Mouse (Mus musculus): ENCODE results near the gene 1810013L24Rik. TPM values are rescaled to one million over a fixed set of nuclear protein-coding genes. Genes with fewer than 3 reads are reported as not detected.

Gene 1810013L24Rik
- polyA plus RNA-seq, 1 experiment = 28.6 TPM

DNA sequence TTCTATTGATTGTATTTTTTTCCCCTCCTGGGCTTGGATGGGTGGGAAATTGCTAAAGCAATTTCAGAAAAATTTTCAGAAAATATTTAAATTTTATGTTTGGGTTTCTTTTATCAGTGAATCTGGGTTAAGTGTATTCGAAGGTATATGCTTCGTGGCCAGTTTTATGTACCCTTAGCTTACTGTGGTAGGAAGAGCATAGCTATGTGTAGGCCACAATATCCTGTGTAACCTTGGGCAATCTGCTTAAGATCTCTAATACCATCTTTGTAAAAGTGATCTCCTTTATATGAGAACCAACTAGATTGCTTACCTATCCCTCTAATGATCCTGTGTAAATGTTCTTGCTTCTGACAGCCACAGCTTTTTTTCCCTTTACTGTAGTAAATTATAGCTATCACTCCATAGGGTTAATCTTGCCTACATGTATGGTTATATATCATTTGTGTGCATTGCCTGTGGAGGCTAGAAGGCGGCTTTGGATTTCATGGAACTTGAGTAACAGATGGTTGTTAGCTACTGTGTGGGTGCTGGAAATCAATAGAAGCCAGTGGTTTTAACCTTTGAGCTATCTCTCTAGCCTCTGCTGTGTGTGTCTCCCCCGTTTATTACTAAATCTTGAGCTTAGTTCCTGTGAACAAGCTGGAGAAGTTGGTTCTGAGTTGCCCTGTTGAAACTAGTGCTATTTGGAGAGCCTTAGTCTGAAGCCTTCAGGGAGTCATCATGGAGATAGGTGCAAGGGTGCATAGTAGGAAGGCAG is 18.6 kb downstream of the 1810013L24Rik start:
- 65% methylated on average over 4 of the region's 4 CpGs for WGBS
- TF ChIP-seq POLR2A (IDR thresholded peaks at IDR 0.05; ENCODE audit: borderline replicate concordance, extremely low read depth, low read depth, low read length) (no peak), CTCF (IDR thresholded peaks at IDR 0.05; ENCODE audit: insufficient read depth, low read length) (no peak)
- no peak overlapping the region for H3K4me3 ChIP-seq (replicated peaks; ENCODE audit: extremely low read depth, low read depth, low read length)
- no peak for DNase-seq
- H3K4me1 ChIP-seq (ENCODE audit: control insufficient read depth, insufficient read depth, low read length) = peaks cover 33% of the 10 kb centered on the region

- 18% methylated on average over 1 of the region's 1 CpGs for WGBS
- no peak for DNase-seq
Measured at GRCm38 (mm10) chr16:8849929-8850328, 20.0 kb downstream of the 1810013L24Rik start.

GRCm38 (mm10) chr16:8855143-8855542 is 25.2 kb downstream of the 1810013L24Rik start:
- no peak for TF ChIP-seq CTCF (IDR thresholded peaks at IDR 0.05; ENCODE audit: insufficient read depth, low read length)
- no peak overlapping the region for H3K4me3 ChIP-seq (replicated peaks; ENCODE audit: extremely low read depth, low read depth, low read length)
- WGBS = 95% methylated on average over 2 of the region's 2 CpGs
- peaks cover 5% of the 10 kb centered on the region; the same call in 1 of the 2 replicates for H3K4me1 ChIP-seq (ENCODE audit: control insufficient read depth, insufficient read depth, low read length)
- no peak for DNase-seq

More at GRCm38 (mm10) chr16:8849929-8850328, 20.0 kb downstream of the 1810013L24Rik start:
- no peak overlapping the region for H3K4me3 ChIP-seq (replicated peaks; ENCODE audit: extremely low read depth, low read depth, low read length)
- H3K4me1 ChIP-seq (ENCODE audit: control insufficient read depth, insufficient read depth, low read length) = peaks cover 29% of the 10 kb centered on the region
- TF ChIP-seq POLR2A (IDR thresholded peaks at IDR 0.05; ENCODE audit: borderline replicate concordance, extremely low read depth, low read depth, low read length) (no peak), CTCF (IDR thresholded peaks at IDR 0.05; ENCODE audit: insufficient read depth, low read length) (no peak)

- Histone ChIP-seq H3K4me3 (replicated peaks; ENCODE audit: extremely low read depth, low read depth, low read length) (no peak overlapping the region), H3K4me1 (ENCODE audit: control insufficient read depth, insufficient read depth, low read length) (peaks cover 3% of the 10 kb centered on the region)
- no peak for DNase-seq
- TF ChIP-seq CTCF (IDR thresholded peaks at IDR 0.05; ENCODE audit: insufficient read depth, low read length) = no peak
- no peak for TF ChIP-seq POLR2A (IDR thresholded peaks at IDR 0.05; ENCODE audit: borderline replicate concordance, extremely low read depth, low read depth, low read length)
- WGBS = 60% methylated on average over 2 of the region's 2 CpGs
Measured at GRCm38 (mm10) chr16:8856820-8857219, 26.9 kb downstream of the 1810013L24Rik start.

DNA sequence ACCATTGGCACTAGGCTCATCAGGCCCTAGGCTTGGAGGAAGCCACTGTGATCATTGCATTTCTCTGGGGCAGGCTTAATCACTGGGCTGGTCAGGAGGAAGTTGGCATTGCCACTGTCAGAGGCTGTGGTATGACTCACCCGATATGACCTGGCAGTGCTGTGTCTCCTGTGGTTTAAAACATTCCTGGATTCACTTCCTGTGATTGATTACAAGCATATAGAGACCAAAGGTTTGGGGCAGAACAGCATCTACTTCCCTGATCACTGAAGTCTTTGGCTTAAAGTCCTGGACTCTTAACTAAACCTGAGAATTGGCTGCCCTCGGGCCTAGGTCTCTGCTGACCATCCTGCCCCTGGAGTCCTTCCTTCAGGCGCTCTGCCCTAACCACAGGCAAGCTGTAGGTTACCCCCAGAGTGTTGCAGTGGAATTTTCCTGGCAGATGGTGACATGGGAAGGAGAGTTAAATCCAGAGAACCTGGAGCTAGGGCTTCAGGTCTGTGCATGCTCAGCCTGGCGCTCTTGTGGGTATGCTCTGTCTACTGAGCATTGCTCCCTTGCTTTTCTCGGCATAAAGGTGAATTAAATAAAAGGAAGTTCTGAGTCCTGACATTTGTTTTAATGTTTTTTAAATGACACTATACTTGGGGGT is 32.6 kb downstream of the 1810013L24Rik start:
- 64% methylated on average over 5 of the region's 5 CpGs for WGBS
- H3K4me3 ChIP-seq (replicated peaks; ENCODE audit: extremely low read depth, low read depth, low read length) = no peak overlapping the region
- no peak for DNase-seq

DNA sequence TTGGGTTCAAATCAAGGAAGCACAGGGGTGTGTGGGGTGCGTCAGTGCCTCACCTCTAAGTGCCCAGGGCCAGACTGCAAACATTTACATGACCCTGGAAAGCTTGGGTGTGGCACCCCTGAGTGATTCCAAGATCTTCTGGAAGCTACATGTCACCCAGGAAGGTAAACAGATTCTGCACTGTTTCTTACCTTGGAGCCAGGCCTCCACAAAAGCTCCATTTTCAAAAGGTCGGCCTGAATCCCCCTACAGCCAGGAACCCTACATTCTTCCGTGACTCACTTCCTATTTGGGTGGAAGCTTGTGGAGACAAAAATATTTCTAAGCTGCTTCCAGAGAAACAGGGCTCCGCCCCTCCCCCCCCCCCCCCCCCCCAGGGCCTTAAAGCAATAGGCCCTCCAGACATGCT is 34.3 kb downstream of the 1810013L24Rik start:
- no peak for TF ChIP-seq POLR2A (IDR thresholded peaks at IDR 0.05; ENCODE audit: borderline replicate concordance, extremely low read depth, low read depth, low read length)
- TF ChIP-seq CTCF (IDR thresholded peaks at IDR 0.05; ENCODE audit: insufficient read depth, low read length) = no peak
- 11% methylated on average over 4 of the region's 4 CpGs for WGBS
- H3K4me1 ChIP-seq (ENCODE audit: control insufficient read depth, insufficient read depth, low read length) = peaks cover 22% of the 10 kb centered on the region
- peak; percentile 50 for DNase-seq
- H3K4me3 ChIP-seq (replicated peaks; ENCODE audit: extremely low read depth, low read depth, low read length) = peak overlapping the region; percentile 35

More for the DNA sequence above, 32.6 kb downstream of the 1810013L24Rik start:
- TF ChIP-seq POLR2A (IDR thresholded peaks at IDR 0.05; ENCODE audit: borderline replicate concordance, extremely low read depth, low read depth, low read length) = no peak
- no peak for TF ChIP-seq CTCF (IDR thresholded peaks at IDR 0.05; ENCODE audit: insufficient read depth, low read length)
- H3K4me1 ChIP-seq (ENCODE audit: control insufficient read depth, insufficient read depth, low read length) = peaks cover 22% of the 10 kb centered on the region

DNA sequence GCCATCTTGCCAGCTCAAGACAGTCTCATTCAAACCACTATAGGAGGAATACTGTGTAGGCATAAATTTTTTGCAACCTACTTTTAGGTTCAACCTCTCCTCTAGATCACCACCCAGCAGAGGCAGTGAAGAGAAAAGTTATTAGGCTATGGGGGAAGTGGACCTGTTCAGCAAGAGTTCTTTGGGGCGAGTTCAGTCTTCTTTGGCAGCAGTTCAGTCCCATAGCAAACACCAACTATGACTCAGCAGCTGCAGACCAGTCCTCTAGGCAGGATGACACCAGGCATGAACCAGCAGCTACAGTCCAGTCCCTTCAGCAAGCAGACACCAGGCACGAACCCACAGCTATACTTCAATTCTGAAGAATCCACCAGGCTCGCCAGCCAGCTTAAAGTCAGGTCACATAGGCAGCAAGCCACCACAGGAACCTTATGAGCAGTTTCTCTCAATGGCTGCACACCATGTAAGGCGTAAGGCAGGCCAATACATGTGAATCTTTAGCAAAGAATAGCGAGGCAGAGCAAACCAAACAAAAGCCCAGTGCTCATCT is 37.6 kb downstream of the 1810013L24Rik start:
- no peak for TF ChIP-seq POLR2A (IDR thresholded peaks at IDR 0.05; ENCODE audit: borderline replicate concordance, extremely low read depth, low read depth, low read length)
- TF ChIP-seq CTCF (IDR thresholded peaks at IDR 0.05; ENCODE audit: insufficient read depth, low read length) = no peak
- no peak for DNase-seq
- no peak overlapping the region for H3K4me3 ChIP-seq (replicated peaks; ENCODE audit: extremely low read depth, low read depth, low read length)
- WGBS = 71% methylated on average over 5 of the region's 5 CpGs
- H3K4me1 ChIP-seq (ENCODE audit: control insufficient read depth, insufficient read depth, low read length) = peaks cover 16% of the 10 kb centered on the region

- H3K4me3 ChIP-seq (replicated peaks; ENCODE audit: extremely low read depth, low read depth, low read length) = no peak overlapping the region
- TF ChIP-seq CTCF (IDR thresholded peaks at IDR 0.05; ENCODE audit: insufficient read depth, low read length) (no peak), POLR2A (IDR thresholded peaks at IDR 0.05; ENCODE audit: borderline replicate concordance, extremely low read depth, low read depth, low read length) (no peak)
- 83% methylated on average over 3 of the region's 3 CpGs for WGBS
- DNase-seq = no peak
- H3K4me1 ChIP-seq (ENCODE audit: control insufficient read depth, insufficient read depth, low read length) = peaks cover 12% of the 10 kb centered on the region
Measured at GRCm38 (mm10) chr16:8868506-8868905, 38.6 kb downstream of the 1810013L24Rik start.

- WGBS = 39% methylated on average over 2 of the region's 2 CpGs
- Histone ChIP-seq H3K4me3 (replicated peaks; ENCODE audit: extremely low read depth, low read depth, low read length) (no peak overlapping the region), H3K4me1 (ENCODE audit: control insufficient read depth, insufficient read depth, low read length) (peaks cover 2% of the 10 kb centered on the region)
- TF ChIP-seq POLR2A (IDR thresholded peaks at IDR 0.05; ENCODE audit: borderline replicate concordance, extremely low read depth, low read depth, low read length) = no peak
- TF ChIP-seq CTCF (IDR thresholded peaks at IDR 0.05; ENCODE audit: insufficient read depth, low read length) = peak; percentile 85
- peak; percentile 69 for DNase-seq
Measured at GRCm38 (mm10) chr16:8869715-8870114, 39.8 kb downstream of the 1810013L24Rik start.

Data from lung, adult 2 months (tissue).